In genomic region chr9:62847694-62848093, GRCm38 (mm10) we compare ENCODE assay signal across 8 mouse cellular contexts. TPM values are rescaled to one million over a fixed set of nuclear protein-coding genes. Genes with fewer than 3 reads are reported as not detected.
DNase-seq lines count a peak whose midpoint lies in the region; ATAC-seq lines count a peak whose summit lies in the region.

No protein-coding gene starts in this region.

- DNase-seq in cerebellum, postnatal 4 days (ENCODE audit: low spot score in 2 of 2), result peak; percentile 83 to 88
- peak; percentile 92 for DNase-seq in gastrocnemius, postnatal 10 days
- peak; percentile 36 to 89 for DNase-seq in left cerebral cortex, adult 9 months (ENCODE audit: low spot score in 2 of 2)
- DNase-seq in mesoderm, embryonic 11.5 days (ENCODE audit: low read depth, low spot score), result peak; percentile 92
- DNase-seq in right cerebral cortex, postnatal 4 days, result peak; percentile 90
- DNase-seq in yolk sac, embryonic 10.5 days (ENCODE audit: low spot score), result peak; percentile 79

- ATAC-seq in activated CD4-positive, CD25-positive, alpha-beta regulatory T cell, adult 4 months, result peak; percentile 77
- ATAC-seq in inflammation-experienced regulatory T-cells, adult 6 months, result peak; percentile 78

RNA-seq across cellular contexts. Expression of gene Cln6, which starts 9.1 kb away (rescaled TPM):
- 10 to 100 TPM in 1 of 2 experiments, 1 to 10 TPM in 1; 7.8 to 10.3 TPM for polyA plus RNA-seq in activated CD4-positive, CD25-positive, alpha-beta regulatory T cell, adult 4 months (2017; shearing (Covaris generic))
- 10 to 100 TPM; 12.1 to 13.1 TPM for total RNA-seq in gastrocnemius, postnatal 10 days (2021)
- polyA plus RNA-seq in inflammation-experienced regulatory T-cells, adult 6 months (2017; shearing (Covaris generic)), result 1 to 10 TPM; 7.2 to 9.9 (median 9.7) TPM

RNA-seq across cellular contexts. Expression of gene Calml4, which starts 10.2 kb away (rescaled TPM):
- polyA plus RNA-seq in activated CD4-positive, CD25-positive, alpha-beta regulatory T cell, adult 4 months (2017; shearing (Covaris generic)), result not detected
- 1 to 10 TPM; 7.1 TPM for total RNA-seq in gastrocnemius, postnatal 10 days (2021)
- polyA plus RNA-seq in inflammation-experienced regulatory T-cells, adult 6 months (2017; shearing (Covaris generic)), result under 1 TPM in 1 of 3 experiments, not detected in 2; 0.47 TPM

RNA-seq across cellular contexts. Expression of gene Fem1b, which starts 36.0 kb away (rescaled TPM):
- 1 to 10 TPM; 3.6 TPM for polyA plus RNA-seq in activated CD4-positive, CD25-positive, alpha-beta regulatory T cell, adult 4 months (2017; shearing (Covaris generic))
- 10 to 100 TPM; 20.2 to 24.2 TPM for total RNA-seq in gastrocnemius, postnatal 10 days (2021)
- polyA plus RNA-seq in inflammation-experienced regulatory T-cells, adult 6 months (2017; shearing (Covaris generic)), result 1 to 10 TPM; 3.8 to 4.1 (median 4.1) TPM

Comparison
In these comparisons a context has a peak if more than half of its experiments do, and no peak if none do; other contexts are left out.
1. Peak in every context shown above with its lines: DNase-seq and ATAC-seq.